Mouse (Mus musculus): ENCODE results near the gene Tmem211.

DNA sequence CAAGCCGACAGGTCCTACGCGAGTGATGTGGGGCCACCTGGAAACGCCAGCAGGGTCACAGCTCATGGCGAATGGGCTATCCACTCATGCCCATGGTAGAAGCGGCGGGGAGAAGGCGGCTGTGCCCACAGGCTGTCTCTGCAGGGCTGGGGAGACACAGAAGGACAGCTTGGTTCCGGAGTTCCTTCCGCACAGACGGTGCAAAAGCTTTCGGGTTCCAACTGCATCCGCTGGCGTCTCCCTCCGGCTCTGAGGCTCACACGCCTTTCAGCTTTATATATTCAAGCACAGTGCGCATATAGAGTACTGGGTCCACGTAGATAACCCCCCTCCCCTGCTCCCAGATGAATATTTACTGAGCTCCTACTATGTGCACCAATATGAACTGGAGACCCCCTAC is 32.9 kb upstream of the Tmem211 start:
- TF ChIP-seq CTCF (IDR thresholded peaks at IDR 0.05; ENCODE audit: control insufficient read depth, insufficient read depth, insufficient read length) = no peak
- TF ChIP-seq USF1 (IDR thresholded peaks at IDR 0.05; ENCODE audit: low read depth) = no peak
- TF ChIP-seq MYOD1 (IDR thresholded peaks at IDR 0.05; ENCODE audit: control insufficient read depth, insufficient read length, low read depth) = no peak
- TF ChIP-seq MAX (IDR thresholded peaks at IDR 0.05) = no peak
- TF ChIP-seq MYOG (IDR thresholded peaks at IDR 0.05; ENCODE audit: control insufficient read depth, extremely low read depth, insufficient read length) = no peak
- TF ChIP-seq CEBPB (IDR thresholded peaks at IDR 0.05; ENCODE audit: low read depth) = no peak

Data from C2C12 (cell line).